ENCODE assay signal across 10 mouse cellular contexts in the genomic region with DNA sequence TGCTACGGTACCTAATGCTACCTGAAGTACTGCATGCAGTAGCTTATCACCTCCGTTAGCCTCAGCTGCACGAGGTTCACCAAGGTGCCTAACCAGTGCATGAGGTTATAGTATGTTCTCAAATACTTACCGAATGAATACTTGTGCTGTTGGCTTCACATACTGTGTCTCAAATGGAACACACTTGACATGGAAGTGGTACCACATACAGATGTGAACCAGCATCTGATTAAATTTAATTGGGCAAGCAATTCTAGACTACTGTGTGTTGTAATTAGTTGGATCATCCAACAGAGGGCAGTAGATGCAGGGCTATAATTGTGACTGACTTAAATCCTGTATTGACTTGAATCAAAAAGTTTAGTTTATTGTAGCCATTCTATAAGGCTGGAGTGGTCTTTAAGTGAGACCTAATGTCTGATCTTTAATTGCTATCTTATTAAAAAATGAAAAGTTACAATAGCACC. TPM values are rescaled to one million over a fixed set of nuclear protein-coding genes. Genes with fewer than 3 reads are reported as not detected.
DNase-seq lines count a peak whose midpoint lies in the region; ATAC-seq and TF ChIP-seq lines count a peak whose summit lies in the region.
"Had no signal": no experiment of that assay in that cellular context is flagged by ENCODE, and none has a peak within 500 bp of the region (broad histone marks: within the 10 kb centered on the region; RNA-seq: fewer than 3 reads in every experiment).

No protein-coding gene starts in this region.

- 85% methylated on average over 4 of the region's 4 CpGs for WGBS in hindbrain, embryonic 11.5 days
- 87% methylated on average over 4 of the region's 4 CpGs for WGBS in hindbrain, embryonic 13.5 days
- 80% methylated on average over 4 of the region's 4 CpGs for WGBS in intestine, embryonic 16.5 days

- ATAC-seq in hindbrain, embryonic 11.5 days (ENCODE audit: low FRiP score): peak; percentile 65
- ATAC-seq in hindbrain, embryonic 13.5 days (ENCODE audit: low FRiP score): no peak; the same call in 1 of the 2 replicates
- peak; percentile 72 for ATAC-seq in common myeloid progenitor, adult 5-6 weeks (replicated peaks; ENCODE audit: low read depth, poor library complexity, severe bottlenecking)
- ATAC-seq in intestine, embryonic 16.5 days: peak; percentile 36; the same call in 1 of the 2 replicates

- no peaks in the 10 kb centered on the region for H3K27me3 ChIP-seq in hindbrain, embryonic 11.5 days (ENCODE audit: control insufficient read depth, insufficient read depth, low read length)
- H3K27me3 ChIP-seq in hindbrain, embryonic 13.5 days: no peaks in the 10 kb centered on the region
- H3K27me3 ChIP-seq in E14TG2a.4 (ENCODE audit: insufficient read depth, low read length): no peaks in the 10 kb centered on the region
- no peaks in the 10 kb centered on the region for H3K27me3 ChIP-seq in intestine, embryonic 16.5 days (replicated peaks; ENCODE audit: control insufficient read depth, insufficient read depth, low read length)
- H3K27me3 ChIP-seq: embryonic facial prominence, embryonic 13.5 days; megakaryocyte, embryonic 14.5 days had no signal

- no peaks in the 10 kb centered on the region for H3K9me3 ChIP-seq in hindbrain, embryonic 11.5 days (ENCODE audit: control insufficient read depth, low read length)
- H3K9me3 ChIP-seq in hindbrain, embryonic 13.5 days: no peaks in the 10 kb centered on the region
- H3K9me3 ChIP-seq in E14TG2a.4 (ENCODE audit: low read length): no peaks in the 10 kb centered on the region
- H3K9me3 ChIP-seq in intestine, embryonic 16.5 days (ENCODE audit: control insufficient read depth, low read length): no peaks in the 10 kb centered on the region
- H3K9me3 ChIP-seq: embryonic facial prominence, embryonic 13.5 days; megakaryocyte, embryonic 14.5 days had no signal

- intact Hi-C loops in left cerebral cortex, postnatal 4 days (cut with DNase I): loop anchor here (5.0 kb wide), 1 partner anchor 131 kb away; no protein-coding TSS in a partner anchor

- peak; percentile 82 for TF ChIP-seq CTCF in E14TG2a.4 (conservative IDR thresholded peaks at IDR 0.05; ENCODE audit: low read length)

- no peak overlapping the region for H3K27ac ChIP-seq in hindbrain, embryonic 11.5 days (ENCODE audit: low read depth, low read length)
- no peak overlapping the region for H3K27ac ChIP-seq in hindbrain, embryonic 13.5 days
- no peak overlapping the region for H3K27ac ChIP-seq in intestine, embryonic 16.5 days (ENCODE audit: low read length)
- H3K27ac ChIP-seq: embryonic facial prominence, embryonic 13.5 days had no signal

- H3K36me3 ChIP-seq in hindbrain, embryonic 11.5 days (ENCODE audit: control insufficient read depth, insufficient read depth, low read length): no peaks in the 10 kb centered on the region
- H3K36me3 ChIP-seq in hindbrain, embryonic 13.5 days: peaks cover 47% of the 10 kb centered on the region
- peaks cover 19% of the 10 kb centered on the region for H3K36me3 ChIP-seq in E14TG2a.4 (ENCODE audit: insufficient read depth, low read length)
- peaks cover 8% of the 10 kb centered on the region; the same call in 1 of the 2 replicates for H3K36me3 ChIP-seq in intestine, embryonic 16.5 days (ENCODE audit: control insufficient read depth, insufficient read depth, low read length)

- H3K4me2 ChIP-seq in hindbrain, embryonic 11.5 days (replicated peaks; ENCODE audit: low read depth, low read length): no peak overlapping the region
- H3K4me2 ChIP-seq in hindbrain, embryonic 13.5 days: no peak overlapping the region
- no peak overlapping the region for H3K4me2 ChIP-seq in intestine, embryonic 16.5 days (ENCODE audit: low read depth, low read length)
- H3K4me2 ChIP-seq: embryonic facial prominence, embryonic 13.5 days had no signal

- H3K4me3 ChIP-seq in hindbrain, embryonic 11.5 days (ENCODE audit: low read depth, low read length): no peak overlapping the region
- no peak overlapping the region for H3K4me3 ChIP-seq in hindbrain, embryonic 13.5 days
- no peak overlapping the region for H3K4me3 ChIP-seq in E14TG2a.4 (replicated peaks; ENCODE audit: low read length)
- no peak overlapping the region for H3K4me3 ChIP-seq in intestine, embryonic 16.5 days (ENCODE audit: low read length)
- H3K4me3 ChIP-seq: embryonic facial prominence, embryonic 13.5 days; megakaryocyte, embryonic 14.5 days had no signal

- peak; percentile 63 for DNase-seq in hindbrain, embryonic 11.5 days (ENCODE audit: low spot score)
- peak; percentile 81 for DNase-seq in naive thymus-derived CD4-positive, alpha-beta T cell, adult 2 months (ENCODE audit: low read depth)
- no peak for DNase-seq in urinary bladder, adult 18-20 months (ENCODE audit: low spot score in 2 of 2)
- no peak for DNase-seq in left cerebral cortex, postnatal 4 days

- H3K9ac ChIP-seq in hindbrain, embryonic 11.5 days (ENCODE audit: low read depth, low read length): no peak overlapping the region
- H3K9ac ChIP-seq in hindbrain, embryonic 13.5 days: no peak overlapping the region
- H3K9ac ChIP-seq in intestine, embryonic 16.5 days (ENCODE audit: low read depth, low read length): no peak overlapping the region
- H3K9ac ChIP-seq: embryonic facial prominence, embryonic 13.5 days had no signal

- H3K4me1 ChIP-seq in hindbrain, embryonic 11.5 days (replicated peaks; ENCODE audit: control insufficient read depth, insufficient read depth, low read length): no peaks in the 10 kb centered on the region
- H3K4me1 ChIP-seq in hindbrain, embryonic 13.5 days (replicated peaks): no peaks in the 10 kb centered on the region
- H3K4me1 ChIP-seq in E14TG2a.4 (replicated peaks; ENCODE audit: low read depth, low read length): peaks cover 8% of the 10 kb centered on the region; the same call in 1 of the 2 replicates
- no peaks in the 10 kb centered on the region; the same call in 1 of the 2 replicates for H3K4me1 ChIP-seq in intestine, embryonic 16.5 days (ENCODE audit: control insufficient read depth, insufficient read depth, low read length)
- H3K4me1 ChIP-seq: embryonic facial prominence, embryonic 13.5 days had no signal

RNA-seq across cellular contexts. Expression of a gene that starts 13.4 kb away (rescaled TPM):
- 80.3 and 83.4 TPM in 2 replicates for polyA plus RNA-seq in hindbrain, embryonic 11.5 days (2014; fragmentation: Nextera tagmentation; extraction: Ambion mirVana)
- 108 and 115 TPM in 2 replicates for polyA plus RNA-seq in hindbrain, embryonic 13.5 days (2015; fragmentation: Nextera tagmentation; extraction: Ambion mirVana)
- total RNA-seq in common myeloid progenitor, adult 5-6 weeks (2017): 33.6 and 48.1 TPM in 2 replicates
- polyA plus RNA-seq in intestine, embryonic 16.5 days (2015; fragmentation: Nextera tagmentation; extraction: Ambion mirVana): 111 and 114 TPM in 2 replicates
- 10 to 100 TPM; 73.6 to 77.8 TPM for total RNA-seq in left cerebral cortex, postnatal 4 days (2021)

Comparison
In these comparisons a context has a peak if more than half of its experiments do, and no peak if none do; other contexts are left out.
1. DNase-seq: peak in hindbrain, embryonic 11.5 days (single experiment) and naive thymus-derived CD4-positive, alpha-beta T cell, adult 2 months (single experiment); none in urinary bladder, adult 18-20 months (0 of 2) and left cerebral cortex, postnatal 4 days (single experiment).